Mouse (Mus musculus) urinary bladder, postnatal 14 days (tissue): ENCODE measurements around the gene Crim1.

ENCODE experiments used
- DNase-seq: peaks from one replicate; pipeline ENCODE4 v3.0.0; 2021; ENCODE audit warnings: low spot score

The Crim1 gene

DNA sequence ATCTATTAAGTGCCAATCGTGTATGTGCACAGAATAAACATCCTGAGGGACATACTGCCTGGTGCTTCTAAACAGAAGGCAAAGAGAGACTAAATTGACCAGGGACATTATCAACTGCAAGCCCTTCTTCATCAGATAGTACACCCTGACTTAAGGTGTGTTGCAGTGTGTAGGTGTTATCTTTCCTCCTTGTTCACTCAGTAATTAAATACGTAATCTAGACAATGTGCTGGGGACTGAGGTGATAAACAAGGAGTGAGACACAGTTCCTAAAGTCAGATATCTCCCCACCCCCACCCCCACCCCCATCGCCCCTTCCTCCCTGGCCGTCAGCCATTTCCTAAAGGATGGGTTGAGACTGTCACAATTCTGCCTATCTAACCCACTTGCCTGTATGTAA, 127.1 kb downstream of the Crim1 start:
- no peak for DNase-seq

GRCm38 (mm10) chr17:78328287-78328686, 128.2 kb downstream of the Crim1 start:
- DNase-seq: no peak

- no peak for DNase-seq
These were observed 131.4 kb downstream of the Crim1 start for GRCm38 (mm10) chr17:78331438-78331837.

DNA sequence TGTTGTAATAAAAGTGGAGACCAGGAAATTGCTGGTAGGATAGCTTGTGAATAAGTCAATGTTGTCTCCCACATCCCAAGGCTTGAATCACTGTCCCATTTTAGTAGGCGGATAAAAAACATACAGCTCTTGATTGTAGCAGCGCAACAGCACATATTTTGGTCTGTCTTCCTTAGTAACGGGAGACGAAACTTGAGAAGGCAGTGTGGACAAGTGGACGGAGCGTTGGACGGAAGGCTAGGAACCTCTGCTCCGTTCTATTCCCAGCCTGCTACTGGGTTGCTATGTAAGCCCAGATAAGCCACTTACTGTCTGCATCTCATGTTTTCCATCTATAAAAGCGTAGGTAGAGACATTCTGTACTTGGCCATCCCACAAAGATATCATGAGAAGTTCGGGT, 133.2 kb downstream of the Crim1 start:
- DNase-seq: no peak

GRCm38 (mm10) chr17:78335250-78335649, 135.2 kb downstream of the Crim1 start:
- DNase-seq: no peak

GRCm38 (mm10) chr17:78343688-78344087, 143.6 kb downstream of the Crim1 start:
- DNase-seq: no peak

DNA sequence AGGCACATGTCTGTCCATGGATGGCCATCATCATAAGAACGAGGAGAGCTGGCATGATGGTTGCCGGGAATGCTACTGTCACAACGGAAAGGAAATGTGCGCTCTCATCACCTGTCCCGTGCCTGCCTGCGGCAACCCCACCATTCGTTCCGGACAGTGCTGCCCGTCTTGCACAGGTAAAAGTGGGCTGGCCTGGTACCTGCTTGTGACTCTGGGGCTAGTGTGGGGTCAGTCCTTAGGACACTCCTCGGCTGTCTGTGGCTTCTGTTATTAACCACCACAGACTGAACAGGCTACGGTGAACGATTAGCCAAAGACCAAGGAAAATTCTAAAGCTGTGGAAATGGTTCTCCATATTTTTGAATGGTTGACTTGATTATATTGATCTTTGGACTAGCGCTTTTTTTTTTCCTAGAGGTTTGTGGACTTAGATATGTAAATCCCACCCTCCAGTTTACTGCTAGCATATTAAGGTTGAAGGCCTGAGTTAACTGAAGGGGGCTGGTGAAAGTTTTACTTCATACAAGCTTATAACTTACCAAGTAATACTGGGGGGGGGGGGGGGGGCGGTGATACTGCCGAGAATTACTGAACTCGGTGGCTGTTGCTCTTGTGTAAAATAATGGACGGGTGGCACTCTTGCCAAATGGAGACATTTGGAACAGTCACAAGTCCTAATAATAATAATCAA, 147.2 kb downstream of the Crim1 start:
- no peak for DNase-seq

GRCm38 (mm10) chr17:78351676-78352499, 151.8 kb downstream of the Crim1 start:
- no peak for DNase-seq

- DNase-seq: no peak
These were observed 152.4 kb downstream of the Crim1 start for GRCm38 (mm10) chr17:78352500-78352855.

- no peak for DNase-seq
These were observed 154.4 kb downstream of the Crim1 start for GRCm38 (mm10) chr17:78354411-78354810.

- DNase-seq: no peak
These were observed 154.8 kb downstream of the Crim1 start for GRCm38 (mm10) chr17:78354871-78355270.

- DNase-seq: no peak
These were observed 155.6 kb downstream of the Crim1 start for GRCm38 (mm10) chr17:78355611-78356010.

GRCm38 (mm10) chr17:78357753-78358152, 157.7 kb downstream of the Crim1 start:
- DNase-seq: no peak

- DNase-seq: no peak
These were observed 158.2 kb downstream of the Crim1 start for GRCm38 (mm10) chr17:78358251-78358726.

DNA sequence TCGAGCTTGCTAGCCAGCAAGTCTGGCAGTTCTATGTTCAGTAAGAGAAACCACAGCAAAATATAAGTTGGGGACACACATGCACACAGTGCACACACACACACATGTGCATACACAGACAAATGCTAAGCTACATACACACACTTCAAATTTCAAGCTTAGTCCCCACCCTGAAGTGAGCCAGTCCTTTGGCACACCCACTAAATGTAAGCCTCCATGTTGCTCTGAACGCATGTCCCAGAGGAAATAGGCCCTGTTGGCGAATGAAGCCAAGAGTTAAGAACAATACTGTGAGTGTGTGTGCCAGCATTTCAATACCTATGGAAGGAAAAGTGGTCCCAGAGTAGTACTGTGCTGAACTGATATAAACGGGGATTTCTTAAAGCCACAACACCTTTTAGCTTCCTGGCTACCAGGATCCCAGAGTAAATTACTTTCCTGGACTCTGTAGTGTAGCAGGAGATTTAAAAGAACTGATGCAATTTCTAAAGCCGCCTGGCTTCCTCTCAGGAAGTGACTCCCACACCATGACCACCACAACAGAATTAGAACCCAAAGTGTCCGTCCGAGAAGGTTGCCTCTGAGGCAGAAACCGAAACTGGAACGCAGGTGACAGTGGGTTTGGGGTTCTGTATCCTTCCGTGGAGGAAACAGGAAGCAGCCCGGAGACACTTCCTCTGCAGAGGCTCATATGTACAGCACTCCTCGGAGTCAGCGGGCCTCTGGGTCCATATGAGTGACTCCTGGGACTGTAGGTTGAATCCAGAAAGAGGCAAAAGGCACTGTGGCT, 162.1 kb downstream of the Crim1 start:
- DNase-seq: no peak

DNA sequence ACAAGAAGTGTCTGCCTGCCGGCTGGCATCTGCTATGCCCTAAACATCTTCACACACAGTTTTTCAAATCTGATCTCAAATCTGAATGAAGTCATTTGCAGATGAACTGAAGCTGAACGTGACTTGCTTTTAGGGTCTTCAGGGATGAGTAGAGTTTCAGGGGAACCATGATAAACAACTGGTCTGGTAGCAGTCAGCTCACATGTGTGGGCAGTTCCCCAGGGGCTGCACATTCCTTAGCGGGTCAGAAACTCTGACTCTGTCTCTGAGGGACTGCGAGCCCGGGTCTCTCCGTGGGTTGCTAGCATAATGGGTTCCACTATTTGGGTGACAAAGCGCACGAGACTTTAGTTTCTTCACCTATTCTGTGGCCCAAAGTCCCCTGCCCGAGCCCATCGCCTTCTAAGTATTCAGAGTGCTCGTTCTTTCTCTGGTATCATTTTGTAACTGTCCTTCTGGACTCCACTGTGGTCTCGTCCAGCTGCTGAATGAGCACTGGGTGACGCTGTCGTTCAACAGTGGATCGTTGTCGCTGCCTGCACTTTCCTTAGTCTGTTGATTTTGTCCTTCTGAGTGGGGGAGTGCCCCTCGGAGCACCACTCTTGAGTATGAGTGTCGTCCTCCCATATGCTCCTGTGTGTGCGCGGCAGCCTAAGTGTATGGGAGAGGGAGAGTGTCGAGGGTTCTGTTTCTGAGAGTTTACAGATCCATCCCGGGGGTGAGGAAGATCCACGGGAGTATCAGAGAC, 164.7 kb downstream of the Crim1 start:
- no peak for DNase-seq

DNA sequence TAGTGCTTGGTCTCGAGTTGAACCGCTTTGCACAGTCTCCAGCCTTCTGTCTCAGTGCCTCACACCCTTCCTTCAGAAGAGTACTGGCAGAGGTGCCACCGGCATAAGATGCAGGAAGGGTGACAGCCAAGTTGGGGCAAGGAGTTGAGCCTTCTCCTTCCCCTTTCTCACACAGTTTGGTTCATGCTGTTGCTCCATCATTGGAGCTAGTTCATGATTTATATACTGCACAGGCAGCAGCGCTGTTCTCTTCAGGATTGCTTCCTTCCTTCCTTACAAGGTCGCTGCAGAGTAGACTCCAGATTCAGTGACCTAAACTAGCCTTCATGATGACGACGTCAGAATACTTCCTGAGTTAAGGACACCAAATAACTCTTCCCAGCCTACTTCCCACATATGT, 166.0 kb downstream of the Crim1 start:
- no peak for DNase-seq

DNA sequence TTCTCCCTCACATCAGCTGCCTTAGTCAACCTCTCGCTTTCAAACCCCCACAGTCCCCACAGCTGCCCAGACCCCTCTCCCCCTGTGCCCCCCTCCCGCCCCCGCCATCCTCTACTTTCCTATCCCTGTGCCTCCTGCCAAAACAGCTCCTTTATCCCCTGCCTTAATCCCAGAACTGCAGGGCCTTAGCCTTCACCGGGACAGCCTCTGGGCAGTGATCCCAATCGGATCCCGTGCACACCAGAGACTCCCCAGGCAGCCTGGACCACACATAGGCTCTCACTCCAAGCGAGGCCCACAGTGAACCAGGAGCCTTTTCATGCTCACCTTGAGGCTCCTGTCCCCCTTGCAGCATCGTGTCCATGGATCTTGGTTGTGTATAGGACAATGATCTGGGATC, 168.4 kb downstream of the Crim1 start:
- no peak for DNase-seq

DNA sequence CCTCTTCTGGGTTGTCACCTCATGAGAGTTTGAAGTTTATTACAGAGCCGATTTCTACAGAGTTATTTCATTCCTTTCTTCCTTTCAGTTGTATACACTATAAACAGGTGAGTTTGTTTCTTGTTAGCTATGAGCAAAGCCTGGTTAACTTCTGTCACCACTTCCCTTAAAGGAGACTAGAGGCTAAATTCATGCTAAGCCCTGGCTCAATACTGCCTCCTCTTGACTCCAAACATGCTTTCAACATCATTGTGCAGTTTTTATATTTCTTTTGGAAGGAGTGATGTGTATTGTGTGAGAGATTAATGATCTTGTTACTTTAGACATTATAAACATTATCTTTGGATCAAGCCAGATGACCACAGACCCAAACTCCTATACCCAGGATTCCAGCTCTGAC, 170.4 kb downstream of the Crim1 start:
- no peak for DNase-seq

GRCm38 (mm10) chr17:78373174-78373573, 173.1 kb downstream of the Crim1 start:
- DNase-seq: no peak

DNA sequence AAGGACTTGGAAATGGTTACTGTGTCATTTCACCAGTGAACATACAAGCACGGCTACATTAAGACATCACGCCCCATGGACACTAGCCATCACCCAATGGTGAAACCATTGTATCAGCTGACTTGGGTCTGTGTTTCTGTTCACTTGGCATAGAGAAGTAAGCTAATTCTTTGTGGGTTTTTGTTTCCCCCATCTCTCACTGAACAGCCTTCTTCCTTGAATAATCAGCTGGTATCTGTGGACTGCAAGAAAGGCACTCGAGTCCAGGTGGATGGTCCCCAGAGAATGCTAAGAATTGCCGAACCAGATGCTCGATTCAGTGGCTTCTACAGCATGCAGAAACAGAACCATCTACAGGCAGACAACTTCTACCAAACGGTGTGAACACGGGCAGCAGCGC, 173.8 kb downstream of the Crim1 start:
- DNase-seq: no peak

GRCm38 (mm10) chr17:78374756-78375155, 174.7 kb downstream of the Crim1 start:
- DNase-seq: no peak
